Mouse (Mus musculus) limb, embryonic 15.5 days (tissue): ENCODE results near the gene 9230104L09Rik. TPM values are rescaled to one million over a fixed set of nuclear protein-coding genes. Genes with fewer than 3 reads are reported as not detected.

Experiments
- ATAC-seq: fragments of 200-750 bp; cut with Nextera tagmentation; 2 replicates; pipeline ENCODE4 v1.8.0; 2017; ENCODE audit warnings: low read depth, moderate TSS enrichment; ENCODE audit not compliant: insufficient number of reproducible peaks, low FRiP score, low TSS enrichment
- H3K27ac ChIP-seq: fragments of 300-500 bp; sonication (generic); 2 replicates; pipeline ENCODE4 v1.5.1; 2015; ENCODE audit warnings: moderate library complexity, mild to moderate bottlenecking, inconsistent platforms
- H3K27me3 ChIP-seq: fragments of 300-500 bp; sonication (generic); 2 replicates; pipeline ENCODE4 v1.6.1; 2015; ENCODE audit warnings: inconsistent platforms
- H3K36me3 ChIP-seq: fragments of 300-500 bp; sonication (generic); 2 replicates; pipeline ENCODE4 v1.6.1; 2015; ENCODE audit warnings: inconsistent platforms
- H3K4me1 ChIP-seq: fragments of 300-500 bp; sonication (generic); 2 replicates; pipeline ENCODE4 v1.6.1; 2015; ENCODE audit warnings: inconsistent platforms
- H3K4me2 ChIP-seq: fragments of 300-500 bp; sonication (generic); 2 replicates; pipeline ENCODE4 v1.6.1; 2015; ENCODE audit warnings: mild to moderate bottlenecking, inconsistent platforms
- H3K4me3 ChIP-seq: fragments of 300-500 bp; sonication (generic); 2 replicates; pipeline ENCODE4 v1.5.1; 2015; ENCODE audit warnings: mild to moderate bottlenecking, inconsistent platforms
- H3K9ac ChIP-seq: fragments of 300-500 bp; sonication (generic); 2 replicates; pipeline ENCODE4 v1.6.1; 2015; ENCODE audit warnings: inconsistent platforms
- H3K9me3 ChIP-seq: fragments of 300-500 bp; sonication (generic); 2 replicates; pipeline ENCODE4 v1.6.1; 2016; ENCODE audit warnings: inconsistent platforms
- WGBS: fragments of 180-500 bp; shearing (Covaris S2); methylation state at CpG from one replicate; pipeline ENCODE4 v1.1.7; 2015; 5-methylcytosine and 5-hydroxymethylcytosine counted together
- polyA plus RNA-seq: library from polyadenylated mRNA; unstranded; fragments of >200 nt; fragmentation: Nextera tagmentation; extraction: Ambion mirVana; gene quantifications from 2 replicates; pipeline ENCODE4 v1.2.1, GENCODE M21; 2015

9230104L09Rik gene
- polyA plus RNA-seq, 1 experiment from 2014 or later, result not detected

GRCm38 (mm10) chr2:148851116-148851906, 13.5 kb downstream of the 9230104L09Rik start:
- Histone ChIP-seq H3K4me2 (no peak overlapping the region), H3K9ac (no peak overlapping the region), H3K4me1 (no peaks in the 10 kb centered on the region), H3K4me3 (no peak overlapping the region), H3K9me3 (no peaks in the 10 kb centered on the region), H3K36me3 (no peaks in the 10 kb centered on the region), H3K27ac (no peak overlapping the region), H3K27me3 (no peaks in the 10 kb centered on the region)
- 47% methylated on average over 8 of the region's 8 CpGs for WGBS
- ATAC-seq, result no peak

- no peaks in the 10 kb centered on the region for H3K36me3 ChIP-seq
- WGBS, result 90% methylated on average over 2 of the region's 2 CpGs
- no peak overlapping the region for H3K27ac ChIP-seq
- H3K4me1 ChIP-seq, result no peaks in the 10 kb centered on the region
- H3K9ac ChIP-seq, result no peak overlapping the region
- no peak overlapping the region for H3K4me3 ChIP-seq
- no peaks in the 10 kb centered on the region for H3K27me3 ChIP-seq
- H3K4me2 ChIP-seq, result no peak overlapping the region
- ATAC-seq, result no peak
- H3K9me3 ChIP-seq, result no peaks in the 10 kb centered on the region
These were observed 25.6 kb downstream of the 9230104L09Rik start for GRCm38 (mm10) chr2:148839224-148839623.

GRCm38 (mm10) chr2:148838075-148838777, 26.6 kb downstream of the 9230104L09Rik start:
- no peaks in the 10 kb centered on the region for H3K9me3 ChIP-seq
- WGBS, result 88% methylated on average over 5 of the region's 5 CpGs
- no peak overlapping the region for H3K4me2 ChIP-seq
- no peaks in the 10 kb centered on the region for H3K36me3 ChIP-seq
- no peak overlapping the region for H3K9ac ChIP-seq
- no peak overlapping the region for H3K27ac ChIP-seq
- no peak overlapping the region for H3K4me3 ChIP-seq
- no peak for ATAC-seq
- no peaks in the 10 kb centered on the region for H3K27me3 ChIP-seq
- no peaks in the 10 kb centered on the region for H3K4me1 ChIP-seq

- 61% methylated on average over 4 of the region's 4 CpGs for WGBS
- Histone ChIP-seq H3K27ac (no peak within 1 kb of the TSS), H3K4me2 (no peak within 1 kb of the TSS), H3K36me3 (no peaks in the 10 kb centered on the region), H3K9me3 (no peaks in the 10 kb centered on the region), H3K4me1 (no peaks in the 10 kb centered on the region), H3K9ac (no peak within 1 kb of the TSS), H3K27me3 (no peaks in the 10 kb centered on the region), H3K4me3 (no peak within 1 kb of the TSS)
- ATAC-seq, result no peak
These were observed 29.9 kb downstream of the 9230104L09Rik start, which contains the start of gene Cst9 for GRCm38 (mm10) chr2:148834912-148835311. Gene Cst9, plus strand, starts transcription at chr2:148835147.

- no peak overlapping the region for H3K4me2 ChIP-seq
- 56% methylated on average over 1 of the region's 1 CpGs for WGBS
- no peak for ATAC-seq
- H3K4me1 ChIP-seq, result no peaks in the 10 kb centered on the region
- no peak overlapping the region for H3K27ac ChIP-seq
- H3K9me3 ChIP-seq, result no peaks in the 10 kb centered on the region
- H3K4me3 ChIP-seq, result no peak overlapping the region
- H3K9ac ChIP-seq, result no peak overlapping the region
- H3K27me3 ChIP-seq, result no peaks in the 10 kb centered on the region
- no peaks in the 10 kb centered on the region for H3K36me3 ChIP-seq
These were observed 38.9 kb downstream of the 9230104L09Rik start for GRCm38 (mm10) chr2:148825986-148826385.

GRCm38 (mm10) chr2:148819909-148820308, 44.9 kb downstream of the 9230104L09Rik start, which contains the start of gene Cst13:
Gene Cst13, plus strand, starts transcription at chr2:148820081.
- H3K4me2 ChIP-seq, result no peak within 1 kb of the TSS

GRCm38 (mm10) chr2:148806696-148807095, 58.1 kb downstream of the 9230104L09Rik start:
- Histone ChIP-seq H3K9me3 (no peaks in the 10 kb centered on the region), H3K27ac (no peak overlapping the region), H3K9ac (no peak overlapping the region), H3K4me2 (no peak overlapping the region), H3K4me3 (no peak overlapping the region), H3K36me3 (no peaks in the 10 kb centered on the region), H3K27me3 (no peaks in the 10 kb centered on the region), H3K4me1 (no peaks in the 10 kb centered on the region)
- ATAC-seq, result no peak
- 53% methylated on average over 6 of the region's 6 CpGs for WGBS

More at GRCm38 (mm10) chr2:148819909-148820308, 44.9 kb downstream of the 9230104L09Rik start, which contains the start of gene Cst13:
- Histone ChIP-seq H3K27me3 (no peaks in the 10 kb centered on the region), H3K4me3 (no peak within 1 kb of the TSS), H3K9me3 (no peaks in the 10 kb centered on the region), H3K27ac (no peak within 1 kb of the TSS), H3K9ac (no peak within 1 kb of the TSS), H3K4me1 (no peaks in the 10 kb centered on the region), H3K36me3 (no peaks in the 10 kb centered on the region)
- no peak for ATAC-seq

- WGBS, result 37% methylated on average over 3 of the region's 3 CpGs
- Histone ChIP-seq H3K9ac (no peak overlapping the region), H3K27me3 (no peaks in the 10 kb centered on the region), H3K36me3 (no peaks in the 10 kb centered on the region), H3K4me1 (no peaks in the 10 kb centered on the region), H3K27ac (no peak overlapping the region), H3K4me3 (no peak overlapping the region), H3K4me2 (no peak overlapping the region), H3K9me3 (no peaks in the 10 kb centered on the region)
- no peak for ATAC-seq
These were observed 63.3 kb downstream of the 9230104L09Rik start for GRCm38 (mm10) chr2:148801491-148801921.

- H3K27me3 ChIP-seq, result no peaks in the 10 kb centered on the region
- H3K4me1 ChIP-seq, result no peaks in the 10 kb centered on the region
- no peak within 1 kb of the TSS for H3K27ac ChIP-seq
- H3K4me2 ChIP-seq, result no peak within 1 kb of the TSS
- H3K9me3 ChIP-seq, result no peaks in the 10 kb centered on the region
- ATAC-seq, result no peak
- H3K4me3 ChIP-seq, result no peak within 1 kb of the TSS
- H3K9ac ChIP-seq, result no peak within 1 kb of the TSS
- H3K36me3 ChIP-seq, result no peaks in the 10 kb centered on the region
- 83% methylated on average over 1 of the region's 1 CpGs for WGBS
These were observed 66.4 kb downstream of the 9230104L09Rik start, which contains the start of gene Cst8 for GRCm38 (mm10) chr2:148798485-148798884. Gene Cst8, plus strand, starts transcription at chr2:148798785.

Other genes with a start within 250 kb of the 9230104L09Rik start
- gene Nxt1, start 192.4 kb downstream of the 9230104L09Rik start, polyA plus RNA-seq, result 78.0 and 80.2 TPM in 2 replicates
- gene Gzf1, start 184.0 kb downstream of the 9230104L09Rik start, polyA plus RNA-seq, result 20.1 and 20.7 TPM in 2 replicates
- 3.3 and 4.2 TPM in 2 replicates for gene Napb, start 132.6 kb downstream of the 9230104L09Rik start, polyA plus RNA-seq
- gene Cstl1, start 114.7 kb downstream of the 9230104L09Rik start, polyA plus RNA-seq, result not detected in 2 replicates
- gene Cst11, start 93.5 kb downstream of the 9230104L09Rik start, polyA plus RNA-seq, result not detected in 2 replicates
- 0.31 and 0.70 TPM in 2 replicates for gene 8030411F24Rik, start 83.0 kb downstream of the 9230104L09Rik start, polyA plus RNA-seq
- not detected in 2 replicates for gene Cst12, start 75.7 kb downstream of the 9230104L09Rik start, polyA plus RNA-seq
- not detected in 2 replicates for gene Cst8, start 66.3 kb downstream of the 9230104L09Rik start, polyA plus RNA-seq
- gene Cst13, start 45.0 kb downstream of the 9230104L09Rik start, polyA plus RNA-seq, result not detected in 2 replicates
- gene Cst9, start 29.9 kb downstream of the 9230104L09Rik start, polyA plus RNA-seq, result not detected in 2 replicates
- gene Cst3, start 10.7 kb upstream of the 9230104L09Rik start, polyA plus RNA-seq, result 548 and 588 TPM in 2 replicates
- not detected in 2 replicates for gene Gm1330, start 138.2 kb upstream of the 9230104L09Rik start, polyA plus RNA-seq
- gene Gm10750, start 152.2 kb upstream of the 9230104L09Rik start, polyA plus RNA-seq, result not detected in 2 replicates